Mouse (Mus musculus) erythroblast, embryonic 14.5 days (primary cell): Measurements from ENCODE around the gene Gzf1. TPM values are rescaled to one million over a fixed set of nuclear protein-coding genes. Genes with fewer than 3 reads are reported as not detected.

Source experiments
- H3K27me3 ChIP-seq: 2 replicates; pipeline ENCODE4 v1.6.1; 2012; ENCODE audit warnings: inconsistent platforms; ENCODE audit not compliant: control insufficient read depth
- H3K36me3 ChIP-seq: 2 replicates; pipeline ENCODE4 v1.6.1; 2012; ENCODE audit warnings: mild to moderate bottlenecking, inconsistent platforms; ENCODE audit not compliant: control insufficient read depth
- H3K4me1 ChIP-seq: 2 replicates; pipeline ENCODE4 v1.6.1; 2012; ENCODE audit warnings: inconsistent platforms; ENCODE audit not compliant: control insufficient read depth
- H3K4me3 ChIP-seq: replicated peaks from 2 replicates; pipeline ENCODE3; 2012; ENCODE audit warnings: moderate library complexity, mild to moderate bottlenecking, inconsistent platforms
- H3K9me3 ChIP-seq: 2 replicates; pipeline ENCODE4 v1.6.1; 2012; ENCODE audit warnings: low read length, inconsistent platforms, mixed read lengths; ENCODE audit not compliant: control insufficient read depth
- GATA1 ChIP-seq: IDR thresholded peaks from 2 replicates; pipeline ENCODE4 v1.6.1; 2012; ENCODE audit warnings: low read length, inconsistent platforms, mixed read lengths
- TAL1 ChIP-seq: IDR thresholded peaks from 3 replicates; pipeline ENCODE4 v1.6.1; 2012; ENCODE audit warnings: low read length, inconsistent platforms, mixed read lengths
- polyA plus RNA-seq: library from polyadenylated mRNA; stranded (reverse); fragments of >175 nt; gene quantifications from 2 replicates; pipeline ENCODE4 v1.2.3, GENCODE M21; 2012

The Gzf1 gene
- polyA plus RNA-seq, 1 experiment: 0.06 TPM

DNA sequence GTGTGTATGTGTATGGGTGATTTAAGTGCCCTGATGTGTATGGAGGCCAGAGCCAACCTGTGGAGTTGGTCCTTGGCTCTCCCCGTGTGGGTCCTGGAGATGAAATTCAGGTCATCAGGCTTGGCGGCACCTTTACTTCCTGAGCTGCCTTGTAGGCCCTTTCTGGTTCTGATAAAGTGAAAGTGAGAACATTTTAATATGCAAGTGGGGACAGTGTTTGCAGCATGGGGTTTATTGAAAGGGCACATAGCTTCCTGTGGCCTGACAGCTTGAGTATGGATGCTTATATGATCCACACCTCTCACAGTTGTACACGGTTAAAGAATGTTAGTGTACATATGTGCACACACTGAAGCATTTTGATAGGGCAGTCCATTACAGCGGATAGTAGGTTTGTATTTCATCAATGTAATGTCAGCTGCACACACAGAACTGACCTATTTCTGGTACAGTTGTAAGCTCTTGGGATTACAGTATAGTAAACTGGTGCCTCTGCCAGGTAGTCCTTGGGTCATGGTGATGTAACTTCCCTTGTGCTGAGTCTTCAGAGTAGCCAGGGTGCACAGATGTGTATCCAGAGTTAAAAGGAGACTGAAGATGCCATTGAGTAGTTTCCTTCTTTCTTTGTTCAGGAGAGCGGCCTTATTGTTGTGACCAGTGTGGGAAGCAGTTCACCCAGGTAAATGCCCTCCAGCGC, 8.8 kb downstream of the Gzf1 start:
- Histone ChIP-seq H3K4me1 (peaks cover 3% of the 10 kb centered on the region; the same call in 1 of the 2 replicates), H3K4me3 (no peak overlapping the region), H3K36me3 (peaks cover 72% of the 10 kb centered on the region), H3K27me3 (no peaks in the 10 kb centered on the region), H3K9me3 (no peaks in the 10 kb centered on the region)
- TF ChIP-seq TAL1 (no peak), GATA1 (no peak)

GRCm38 (mm10) chr2:148690291-148690690, 9.5 kb downstream of the Gzf1 start:
- Histone ChIP-seq H3K36me3 (peaks cover 70% of the 10 kb centered on the region), H3K27me3 (no peaks in the 10 kb centered on the region), H3K4me3 (no peak overlapping the region), H3K9me3 (no peaks in the 10 kb centered on the region), H3K4me1 (no peaks in the 10 kb centered on the region)
- TF ChIP-seq TAL1: no peak
- no peak for TF ChIP-seq GATA1

DNA sequence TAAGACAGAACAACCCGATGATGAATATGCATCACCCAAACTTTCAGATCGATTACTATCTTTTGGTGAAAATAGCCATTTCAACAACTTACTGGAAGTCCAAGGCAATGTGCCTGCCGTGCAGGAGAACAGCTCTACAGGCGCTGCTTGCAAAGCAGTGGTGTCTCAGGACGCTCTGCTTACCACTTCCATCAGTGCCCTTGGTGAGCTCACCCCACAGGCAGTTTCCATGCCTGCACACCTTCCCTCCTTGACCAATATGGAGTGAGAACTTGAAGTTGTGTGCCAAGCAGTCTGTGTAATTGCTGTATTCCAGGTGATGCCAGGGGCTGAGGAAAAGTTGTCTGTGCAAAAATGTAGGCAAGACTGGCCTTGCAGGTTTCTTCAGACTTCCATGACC, 10.0 kb downstream of the Gzf1 start:
- no peaks in the 10 kb centered on the region for H3K4me1 ChIP-seq
- H3K27me3 ChIP-seq: no peaks in the 10 kb centered on the region
- H3K9me3 ChIP-seq: no peaks in the 10 kb centered on the region
- H3K4me3 ChIP-seq: no peak overlapping the region
- H3K36me3 ChIP-seq: peaks cover 68% of the 10 kb centered on the region
- TF ChIP-seq GATA1 (no peak), TAL1 (no peak)

- TF ChIP-seq GATA1 (no peak), TAL1 (no peak)
- no peaks in the 10 kb centered on the region for H3K9me3 ChIP-seq
- no peaks in the 10 kb centered on the region for H3K27me3 ChIP-seq
- no peak overlapping the region for H3K4me3 ChIP-seq
- peaks cover 8% of the 10 kb centered on the region for H3K36me3 ChIP-seq
- no peaks in the 10 kb centered on the region for H3K4me1 ChIP-seq
Measured at GRCm38 (mm10) chr2:148698571-148698970, 17.7 kb downstream of the Gzf1 start.

DNA sequence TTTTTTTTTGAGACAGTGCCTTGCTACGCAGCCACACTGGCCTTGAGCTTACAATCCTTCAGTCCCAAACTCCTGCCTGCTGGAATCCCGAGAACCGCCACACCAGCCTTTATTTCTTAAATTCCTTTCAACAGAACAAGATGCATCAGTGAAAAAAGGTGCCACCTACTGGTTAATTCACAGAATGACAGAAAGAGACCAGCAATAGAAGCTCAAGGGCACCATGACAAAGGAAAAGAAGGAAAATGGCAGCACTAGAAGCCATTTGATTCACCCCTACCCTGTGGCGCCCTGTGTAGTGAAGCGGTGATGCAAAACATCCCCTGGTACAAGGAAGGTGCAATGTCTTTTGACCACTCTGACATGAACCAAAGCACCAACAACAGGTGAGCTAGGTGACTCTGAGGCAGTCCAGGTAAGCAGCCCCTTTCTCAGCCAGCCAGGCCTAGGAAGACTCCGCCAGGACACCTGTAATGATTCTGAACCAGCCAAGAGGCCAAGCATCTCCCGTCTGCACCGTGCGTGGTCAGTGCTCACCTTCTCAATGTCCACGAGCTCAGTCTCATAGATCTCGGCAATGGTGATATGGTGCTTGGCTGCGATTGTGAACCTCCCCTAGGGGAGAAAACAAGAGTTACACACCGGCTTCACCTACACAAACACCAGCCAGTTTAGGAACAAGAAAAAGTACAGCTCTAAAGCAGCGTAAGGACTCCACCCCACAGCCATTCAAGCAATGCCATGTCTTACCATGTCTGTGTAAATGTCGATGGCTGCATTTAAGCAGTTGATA, 25.8 kb downstream of the Gzf1 start:
- Histone ChIP-seq H3K27me3 (no peaks in the 10 kb centered on the region), H3K4me1 (no peaks in the 10 kb centered on the region), H3K4me3 (no peak overlapping the region), H3K9me3 (no peaks in the 10 kb centered on the region), H3K36me3 (no peaks in the 10 kb centered on the region)
- no peak for TF ChIP-seq TAL1
- no peak for TF ChIP-seq GATA1

DNA sequence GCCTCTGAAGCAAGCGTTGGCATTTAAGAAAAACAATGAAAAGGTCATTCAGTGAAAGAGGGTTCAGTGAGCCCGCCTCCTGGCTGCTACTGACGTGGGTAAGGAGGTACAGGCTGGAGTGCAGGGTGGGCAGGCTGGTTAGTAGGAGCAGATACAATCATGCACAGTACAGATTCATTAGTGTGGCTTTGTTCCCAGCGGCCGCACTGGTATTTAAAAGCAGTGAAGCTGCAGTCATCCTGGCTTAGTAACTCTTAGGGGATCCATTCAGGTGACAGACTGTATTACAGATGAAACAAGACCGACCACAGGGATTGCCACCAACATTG, 26.3 kb downstream of the Gzf1 start:
- TF ChIP-seq GATA1 (no peak), TAL1 (no peak)
- H3K36me3 ChIP-seq: no peaks in the 10 kb centered on the region

DNA sequence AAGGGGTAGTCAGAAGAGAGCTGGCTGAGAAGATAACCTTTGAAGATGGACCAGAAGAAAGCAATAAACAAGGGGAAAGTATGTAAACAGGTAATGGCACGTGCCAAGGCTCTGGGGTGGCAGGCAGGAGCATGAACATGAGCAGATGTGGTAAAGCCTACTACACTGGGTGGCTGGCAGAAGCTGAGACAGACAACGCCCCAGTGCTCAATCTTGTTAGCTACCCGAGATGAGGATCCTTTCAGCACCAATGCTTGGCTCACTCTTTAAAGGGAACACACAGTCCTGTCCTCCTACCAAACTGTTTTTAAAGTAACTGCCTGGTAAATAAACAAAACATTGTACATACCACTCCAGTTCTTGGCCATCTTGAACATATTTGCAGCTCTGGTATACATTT, 31.5 kb downstream of the Gzf1 start:
- H3K27me3 ChIP-seq: no peaks in the 10 kb centered on the region
- no peak overlapping the region for H3K4me3 ChIP-seq
- no peaks in the 10 kb centered on the region for H3K9me3 ChIP-seq
- no peaks in the 10 kb centered on the region for H3K36me3 ChIP-seq
- no peaks in the 10 kb centered on the region for H3K4me1 ChIP-seq
- TF ChIP-seq GATA1: no peak
- TF ChIP-seq TAL1: no peak

More for the DNA sequence above, 26.3 kb downstream of the Gzf1 start:
- no peaks in the 10 kb centered on the region for H3K9me3 ChIP-seq
- no peaks in the 10 kb centered on the region for H3K4me1 ChIP-seq
- H3K4me3 ChIP-seq: no peak overlapping the region
- H3K27me3 ChIP-seq: no peaks in the 10 kb centered on the region

DNA sequence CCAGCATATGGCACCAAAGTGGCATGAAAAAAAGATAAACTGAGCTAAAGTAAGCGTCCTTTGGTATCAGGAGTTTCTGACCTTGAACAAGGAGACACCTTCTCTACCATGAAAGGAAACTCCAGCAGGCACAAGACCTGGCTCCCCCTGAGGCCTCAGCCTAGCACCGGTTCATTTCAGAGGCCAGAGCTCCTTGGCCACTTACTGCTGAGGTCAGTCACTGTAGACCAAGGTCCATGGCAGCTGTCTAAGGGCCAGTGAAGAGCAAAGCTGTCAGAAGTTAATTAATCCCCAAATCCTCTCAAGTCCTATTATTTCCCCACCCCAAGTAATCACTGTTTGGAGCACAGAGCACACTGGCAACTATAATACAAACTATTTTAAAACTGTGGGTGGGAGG, 36.2 kb downstream of the Gzf1 start:
- Histone ChIP-seq H3K27me3 (no peaks in the 10 kb centered on the region), H3K4me1 (no peaks in the 10 kb centered on the region), H3K4me3 (no peak overlapping the region), H3K9me3 (no peaks in the 10 kb centered on the region), H3K36me3 (no peaks in the 10 kb centered on the region)
- TF ChIP-seq TAL1 (no peak), GATA1 (no peak)

GRCm38 (mm10) chr2:148719271-148719995, 38.6 kb downstream of the Gzf1 start:
- TF ChIP-seq TAL1 (no peak), GATA1 (no peak)
- H3K36me3 ChIP-seq: no peaks in the 10 kb centered on the region

More at GRCm38 (mm10) chr2:148719271-148719995, 38.6 kb downstream of the Gzf1 start:
- H3K4me1 ChIP-seq: no peaks in the 10 kb centered on the region
- no peaks in the 10 kb centered on the region for H3K9me3 ChIP-seq
- H3K27me3 ChIP-seq: no peaks in the 10 kb centered on the region
- no peak overlapping the region for H3K4me3 ChIP-seq
